Mouse (Mus musculus): Measurements from ENCODE around the gene Ryr2. TPM values are rescaled to one million over a fixed set of nuclear protein-coding genes. Genes with fewer than 3 reads are reported as not detected.
"Not testable (repeated sequence)": the region's sequence is repeated elsewhere in the genome, so short reads cannot be mapped to it uniquely, and the experiment has no call there.

The Ryr2 gene
- polyA plus RNA-seq, 1 experiment = 0.41 TPM

GRCm38 (mm10) chr13:11836304-11837078 lies 270.3 kb downstream of the Ryr2 start:
- TF ChIP-seq POLR2A (IDR thresholded peaks at IDR 0.05; ENCODE audit: control insufficient read depth, low read depth, low read length) (no peak), CTCF (IDR thresholded peaks at IDR 0.05; ENCODE audit: control insufficient read depth, insufficient read depth, insufficient replicate concordance, low read depth, low read length) (no peak)
- Histone ChIP-seq H3K27me3 (ENCODE audit: control insufficient read depth, insufficient read depth, low read length) (no peaks in the 10 kb centered on the region), H3K27ac (ENCODE audit: control insufficient read depth, insufficient read depth, low read depth, low read length) (no peak overlapping the region)

GRCm38 (mm10) chr13:11831210-11831609 lies 275.5 kb downstream of the Ryr2 start:
- H3K27ac ChIP-seq (ENCODE audit: control insufficient read depth, insufficient read depth, low read depth, low read length) = no peak overlapping the region
- no peaks in the 10 kb centered on the region for H3K4me1 ChIP-seq (ENCODE audit: control insufficient read depth, insufficient read depth, low read length)
- no peak overlapping the region for H3K4me3 ChIP-seq (ENCODE audit: control insufficient read depth, low read depth, low read length)
- no peaks in the 10 kb centered on the region for H3K27me3 ChIP-seq (ENCODE audit: control insufficient read depth, insufficient read depth, low read length)
- no peak for TF ChIP-seq POLR2A (IDR thresholded peaks at IDR 0.05; ENCODE audit: control insufficient read depth, low read depth, low read length)
- TF ChIP-seq CTCF (IDR thresholded peaks at IDR 0.05; ENCODE audit: control insufficient read depth, insufficient read depth, insufficient replicate concordance, low read depth, low read length) = no peak
- H3K36me3 ChIP-seq (ENCODE audit: control insufficient read depth, insufficient read depth, low read length) = no peaks in the 10 kb centered on the region

More at GRCm38 (mm10) chr13:11836304-11837078, 270.3 kb downstream of the Ryr2 start:
- Histone ChIP-seq H3K4me3 (ENCODE audit: control insufficient read depth, low read depth, low read length) (no peak overlapping the region), H3K4me1 (ENCODE audit: control insufficient read depth, insufficient read depth, low read length) (no peaks in the 10 kb centered on the region), H3K36me3 (ENCODE audit: control insufficient read depth, insufficient read depth, low read length) (no peaks in the 10 kb centered on the region)

GRCm38 (mm10) chr13:11825563-11826226 lies 281.1 kb downstream of the Ryr2 start:
- Histone ChIP-seq H3K27ac (ENCODE audit: control insufficient read depth, insufficient read depth, low read depth, low read length) (no peak overlapping the region), H3K4me3 (ENCODE audit: control insufficient read depth, low read depth, low read length) (no peak overlapping the region), H3K36me3 (ENCODE audit: control insufficient read depth, insufficient read depth, low read length) (no peaks in the 10 kb centered on the region), H3K4me1 (ENCODE audit: control insufficient read depth, insufficient read depth, low read length) (no peaks in the 10 kb centered on the region), H3K27me3 (ENCODE audit: control insufficient read depth, insufficient read depth, low read length) (no peaks in the 10 kb centered on the region)
- TF ChIP-seq POLR2A (IDR thresholded peaks at IDR 0.05; ENCODE audit: control insufficient read depth, low read depth, low read length) (no peak), CTCF (IDR thresholded peaks at IDR 0.05; ENCODE audit: control insufficient read depth, insufficient read depth, insufficient replicate concordance, low read depth, low read length) (no peak)

- Histone ChIP-seq H3K27ac (ENCODE audit: control insufficient read depth, insufficient read depth, low read depth, low read length) (no peak overlapping the region), H3K4me1 (ENCODE audit: control insufficient read depth, insufficient read depth, low read length) (no peaks in the 10 kb centered on the region), H3K27me3 (ENCODE audit: control insufficient read depth, insufficient read depth, low read length) (no peaks in the 10 kb centered on the region), H3K4me3 (ENCODE audit: control insufficient read depth, low read depth, low read length) (no peak overlapping the region), H3K36me3 (ENCODE audit: control insufficient read depth, insufficient read depth, low read length) (no peaks in the 10 kb centered on the region)
- no peak for TF ChIP-seq POLR2A (IDR thresholded peaks at IDR 0.05; ENCODE audit: control insufficient read depth, low read depth, low read length)
Observed at GRCm38 (mm10) chr13:11818723-11819122, 288.0 kb downstream of the Ryr2 start.

- H3K4me3 ChIP-seq (ENCODE audit: control insufficient read depth, low read depth, low read length) = not testable (repeated sequence)
Observed at GRCm38 (mm10) chr13:11809365-11809764, 297.4 kb downstream of the Ryr2 start.

GRCm38 (mm10) chr13:11792536-11792935 lies 314.2 kb downstream of the Ryr2 start:
- H3K27me3 ChIP-seq (ENCODE audit: control insufficient read depth, insufficient read depth, low read length) = no peaks in the 10 kb centered on the region
- no peaks in the 10 kb centered on the region for H3K36me3 ChIP-seq (ENCODE audit: control insufficient read depth, insufficient read depth, low read length)
- no peak overlapping the region for H3K27ac ChIP-seq (ENCODE audit: control insufficient read depth, insufficient read depth, low read depth, low read length)
- H3K4me3 ChIP-seq (ENCODE audit: control insufficient read depth, low read depth, low read length) = no peak overlapping the region
- H3K4me1 ChIP-seq (ENCODE audit: control insufficient read depth, insufficient read depth, low read length) = no peaks in the 10 kb centered on the region
- no peak for TF ChIP-seq CTCF (IDR thresholded peaks at IDR 0.05; ENCODE audit: control insufficient read depth, insufficient read depth, insufficient replicate concordance, low read depth, low read length)

More at GRCm38 (mm10) chr13:11809365-11809764, 297.4 kb downstream of the Ryr2 start:
- not testable (repeated sequence) for H3K4me1 ChIP-seq (ENCODE audit: control insufficient read depth, insufficient read depth, low read length); H3K27ac ChIP-seq (ENCODE audit: control insufficient read depth, insufficient read depth, low read depth, low read length); H3K36me3 ChIP-seq (ENCODE audit: control insufficient read depth, insufficient read depth, low read length); H3K27me3 ChIP-seq (ENCODE audit: control insufficient read depth, insufficient read depth, low read length)

GRCm38 (mm10) chr13:11790536-11790935 lies 316.2 kb downstream of the Ryr2 start:
- no peaks in the 10 kb centered on the region for H3K4me1 ChIP-seq (ENCODE audit: control insufficient read depth, insufficient read depth, low read length)
- H3K4me3 ChIP-seq (ENCODE audit: control insufficient read depth, low read depth, low read length) = no peak overlapping the region
- no peaks in the 10 kb centered on the region for H3K27me3 ChIP-seq (ENCODE audit: control insufficient read depth, insufficient read depth, low read length)
- H3K27ac ChIP-seq (ENCODE audit: control insufficient read depth, insufficient read depth, low read depth, low read length) = no peak overlapping the region
- H3K36me3 ChIP-seq (ENCODE audit: control insufficient read depth, insufficient read depth, low read length) = no peaks in the 10 kb centered on the region
- no peak for TF ChIP-seq POLR2A (IDR thresholded peaks at IDR 0.05; ENCODE audit: control insufficient read depth, low read depth, low read length)
- TF ChIP-seq CTCF (IDR thresholded peaks at IDR 0.05; ENCODE audit: control insufficient read depth, insufficient read depth, insufficient replicate concordance, low read depth, low read length) = no peak
